Mouse (Mus musculus) stomach, embryonic 15.5 days (tissue): Measurements from ENCODE around the gene Agpat2. TPM values are rescaled to one million over a fixed set of nuclear protein-coding genes. Genes with fewer than 3 reads are reported as not detected.

ENCODE experiments used
- ATAC-seq: fragments of 200-750 bp; cut with Nextera tagmentation; 2 replicates; pipeline ENCODE4 v1.8.0; 2017; ENCODE audit warnings: low read depth, moderate number of reproducible peaks, moderate TSS enrichment; ENCODE audit not compliant: insufficient read depth, low FRiP score
- H3K27ac ChIP-seq: fragments of 300-500 bp; sonication (generic); 2 replicates; pipeline ENCODE4 v1.5.1; 2015; ENCODE audit warnings: mild to moderate bottlenecking, inconsistent platforms
- H3K27me3 ChIP-seq: fragments of 300-500 bp; sonication (generic); replicated peaks from 2 replicates; pipeline ENCODE4 v1.6.1; 2015; ENCODE audit warnings: inconsistent platforms
- H3K36me3 ChIP-seq: fragments of 300-500 bp; sonication (generic); 2 replicates; pipeline ENCODE4 v1.6.1; 2015; ENCODE audit warnings: inconsistent platforms
- H3K4me1 ChIP-seq: fragments of 300-500 bp; sonication (generic); 2 replicates; pipeline ENCODE4 v1.6.1; 2015; ENCODE audit warnings: inconsistent platforms
- H3K4me2 ChIP-seq: fragments of 300-500 bp; sonication (generic); 2 replicates; pipeline ENCODE4 v1.6.1; 2015; ENCODE audit warnings: mild to moderate bottlenecking, inconsistent platforms
- H3K4me3 ChIP-seq: fragments of 300-500 bp; sonication (generic); replicated peaks from 2 replicates; pipeline ENCODE4 v1.5.1; 2015; ENCODE audit warnings: inconsistent platforms
- H3K9ac ChIP-seq: fragments of 300-500 bp; sonication (generic); 2 replicates; pipeline ENCODE4 v1.6.1; 2015; ENCODE audit warnings: inconsistent platforms
- H3K9me3 ChIP-seq: fragments of 300-500 bp; sonication (generic); 2 replicates; pipeline ENCODE4 v1.6.1; 2016; ENCODE audit warnings: inconsistent platforms
- WGBS: fragments of 180-500 bp; shearing (Covaris S2); methylation state at CpG from one replicate; pipeline ENCODE4 v1.1.7; 2015; 5-methylcytosine and 5-hydroxymethylcytosine counted together
- microRNA counts: library from miRNA; unstranded; fragments of <30 nt; microRNA quantifications from one replicate; lab custom pipeline; 2016
- microRNA-seq: library from miRNA; unstranded; fragments of <30 nt; microRNA quantifications from one replicate; pipeline ENCODE4, GENCODE M21; 2016
- polyA plus RNA-seq: library from polyadenylated mRNA; unstranded; fragments of >200 nt; fragmentation: Nextera tagmentation; extraction: Ambion mirVana; gene quantifications from 2 replicates; pipeline ENCODE4 v1.2.1, GENCODE M21; 2015

Gene Agpat2
- polyA plus RNA-seq, 1 experiment from 2014 or later, result 60.1 TPM

- H3K9me3 ChIP-seq, result no peaks in the 10 kb centered on the region
- WGBS, result 52% methylated on average over 3 of the region's 3 CpGs
- H3K27ac ChIP-seq, result peak overlapping the region; percentile 11; the same call in 1 of the 2 replicates
- no peak overlapping the region for H3K9ac ChIP-seq
- no peaks in the 10 kb centered on the region for H3K36me3 ChIP-seq
- no peaks in the 10 kb centered on the region for H3K27me3 ChIP-seq
- peak; percentile 10; the same call in 1 of the 2 replicates for ATAC-seq
- no peak overlapping the region for H3K4me2 ChIP-seq
- H3K4me1 ChIP-seq, result peaks cover 24% of the 10 kb centered on the region
- H3K4me3 ChIP-seq, result no peak overlapping the region
These were observed 60.0 kb downstream of the Agpat2 start for GRCm38 (mm10) chr2:26544265-26544664.

GRCm38 (mm10) chr2:26543768-26544167 is 60.4 kb downstream of the Agpat2 start:
- H3K36me3 ChIP-seq, result no peaks in the 10 kb centered on the region
- ATAC-seq, result no peak

GRCm38 (mm10) chr2:26543155-26543554 is 61.1 kb downstream of the Agpat2 start:
- no peaks in the 10 kb centered on the region for H3K36me3 ChIP-seq
- H3K9ac ChIP-seq, result no peak overlapping the region
- H3K27ac ChIP-seq, result no peak overlapping the region
- peaks cover 22% of the 10 kb centered on the region for H3K4me1 ChIP-seq
- no peaks in the 10 kb centered on the region for H3K9me3 ChIP-seq
- H3K4me2 ChIP-seq, result no peak overlapping the region
- ATAC-seq, result no peak
- H3K27me3 ChIP-seq, result no peaks in the 10 kb centered on the region
- H3K4me3 ChIP-seq, result no peak overlapping the region
- WGBS, result 69% methylated on average over 4 of the region's 4 CpGs

More at GRCm38 (mm10) chr2:26543768-26544167, 60.4 kb downstream of the Agpat2 start:
- Histone ChIP-seq H3K27me3 (no peaks in the 10 kb centered on the region), H3K9me3 (no peaks in the 10 kb centered on the region), H3K9ac (no peak overlapping the region), H3K4me3 (no peak overlapping the region), H3K4me1 (peaks cover 24% of the 10 kb centered on the region), H3K27ac (no peak overlapping the region; the same call in 1 of the 2 replicates), H3K4me2 (no peak overlapping the region)
- 80% methylated on average over 8 of the region's 8 CpGs for WGBS

MicroRNAs encoded within 50 kb of the gene (microRNA counts, 519-probe panel; counts per million panel counts)
- microRNA mmu-miR-126-3p (lab: Ali Mortazavi, UCI), result 3,725 counts per million, percentile 93 among the panel's probes with 10 or more counts
- 3,001 counts per million, percentile 76 among the panel's probes with 10 or more counts for microRNA mmu-miR-126-5p (lab: Ali Mortazavi, UCI)

Small RNAs within 50 kb of the gene (microRNA-seq; reads per million reads assigned to microRNA genes)
- gene Mir126a, result 0.58 reads per million
- gene Mir126b, result not detected

Other genes with a start within 250 kb of the Agpat2 start
- gene Card9, start 243.5 kb downstream of the Agpat2 start, polyA plus RNA-seq, result 1.6 and 1.8 TPM in 2 replicates
- gene Snapc4, start 223.8 kb downstream of the Agpat2 start, polyA plus RNA-seq, result 23.5 and 25.9 TPM in 2 replicates
- gene Entr1, start 215.1 kb downstream of the Agpat2 start, polyA plus RNA-seq, result 103 TPM in 2 replicates
- 86.8 and 97.9 TPM in 2 replicates for gene Pmpca, start 215.1 kb downstream of the Agpat2 start, polyA plus RNA-seq
- 17.2 and 17.4 TPM in 2 replicates for gene Inpp5e, start 195.2 kb downstream of the Agpat2 start, polyA plus RNA-seq
- gene Sec16a, start 159.2 kb downstream of the Agpat2 start, polyA plus RNA-seq, result 22.3 and 24.0 TPM in 2 replicates
- gene Notch1, start 87.8 kb downstream of the Agpat2 start, polyA plus RNA-seq, result 16.1 and 17.9 TPM in 2 replicates
- 121 and 128 TPM in 2 replicates for gene Egfl7, start 24.4 kb downstream of the Agpat2 start, polyA plus RNA-seq
- not detected in 2 replicates for gene Gm20532, start 17.8 kb downstream of the Agpat2 start, polyA plus RNA-seq
- gene Fam69b, start 24.0 kb upstream of the Agpat2 start, polyA plus RNA-seq, result 28.9 and 33.7 TPM in 2 replicates
- gene Lcn4, start 66.9 kb upstream of the Agpat2 start, polyA plus RNA-seq, result not detected in 2 replicates